Mouse (Mus musculus) thymus, adult 2 months (tissue): ENCODE results near the gene Slc38a2.

Source experiments
- CTCF ChIP-seq: fragments of 200-500 bp; IDR thresholded peaks from 2 replicates; pipeline ENCODE4 v1.5.1; 2012; ENCODE audit warnings: mild to moderate bottlenecking, control low read depth, low read length, moderate library complexity, borderline replicate concordance; ENCODE audit not compliant: control insufficient read depth, poor library complexity, insufficient read depth; ENCODE audit errors: extremely low read depth
- POLR2A ChIP-seq: fragments of 200-500 bp; IDR thresholded peaks from 2 replicates; pipeline ENCODE4 v1.6.1; 2012; ENCODE audit warnings: mild to moderate bottlenecking, low read length, control low read depth, moderate library complexity; ENCODE audit not compliant: control insufficient read depth, poor library complexity, insufficient read depth; ENCODE audit errors: extremely low read depth

DNA sequence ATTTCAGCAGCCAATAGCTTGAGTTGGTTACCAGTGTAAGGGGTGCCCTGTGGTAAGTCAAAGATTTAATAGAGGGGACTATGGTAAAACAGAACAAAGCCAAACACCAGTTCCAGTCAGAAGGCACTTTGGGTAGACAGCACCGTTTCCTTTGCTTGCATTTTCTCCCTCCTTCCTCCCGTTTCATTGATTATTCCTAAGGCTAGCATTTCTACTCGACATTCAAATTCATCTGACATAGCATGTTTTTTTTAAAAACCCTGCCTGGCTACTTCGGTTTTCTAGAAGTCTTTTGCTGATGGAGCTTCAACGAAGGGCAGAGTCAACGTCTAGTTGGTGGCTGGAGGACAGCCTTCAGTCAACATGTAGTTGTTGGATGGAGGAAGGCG is 16.2 kb upstream of the Slc38a2 start:
- TF ChIP-seq POLR2A = no peak
- no peak for TF ChIP-seq CTCF
